Mouse (Mus musculus) forebrain, embryonic 16.5 days (tissue): ENCODE measurements at regions not wholly inside any gene's neighbourhood (a gene's known extent, or its start where the extent isn't known, plus 50 kb on each side); places are given as distances from the start of the nearest gene placed in this dataset.

ENCODE experiments used
- ATAC-seq: fragments of 200-750 bp; cut with Nextera tagmentation; 2 replicates; pipeline ENCODE4 v1.8.0; 2017; ENCODE audit warnings: mild to moderate bottlenecking, moderate library complexity
- H3K27ac ChIP-seq: fragments of 300-500 bp; sonication (generic); 2 replicates; pipeline ENCODE4 v1.5.1; 2014; ENCODE audit warnings: low read length, control low read depth
- H3K27me3 ChIP-seq: fragments of 300-500 bp; sonication (generic); replicated peaks from 2 replicates; pipeline ENCODE4 v1.6.1; 2014; ENCODE audit warnings: low read length; ENCODE audit not compliant: control insufficient read depth, insufficient read depth
- H3K36me3 ChIP-seq: fragments of 300-500 bp; sonication (generic); 2 replicates; pipeline ENCODE4 v1.6.1; 2014; ENCODE audit not compliant: control insufficient read depth, insufficient read depth
- H3K4me1 ChIP-seq: fragments of 300-500 bp; sonication (generic); replicated peaks from 2 replicates; pipeline ENCODE4 v1.6.1; 2014; ENCODE audit warnings: low read length; ENCODE audit not compliant: control insufficient read depth, insufficient read depth
- H3K4me2 ChIP-seq: fragments of 300-500 bp; sonication (generic); 2 replicates; pipeline ENCODE4 v1.6.1; 2014; ENCODE audit warnings: mild to moderate bottlenecking, low read length, control low read depth
- H3K4me3 ChIP-seq: fragments of 300-500 bp; sonication (generic); replicated peaks from 2 replicates; pipeline ENCODE4 v1.5.1; 2014; ENCODE audit warnings: mild to moderate bottlenecking, low read length, control low read depth
- H3K9ac ChIP-seq: fragments of 300-500 bp; sonication (generic); replicated peaks from 2 replicates; pipeline ENCODE4 v1.6.1; 2014; ENCODE audit warnings: low read depth, low read length, control low read depth
- H3K9me3 ChIP-seq: fragments of 300-500 bp; sonication (generic); 2 replicates; pipeline ENCODE4 v1.6.1; 2016; ENCODE audit warnings: low read length; ENCODE audit not compliant: control insufficient read depth
- WGBS: fragments of 180-500 bp; shearing (Covaris S2); extraction: QIAGEN DNeasy Blood & Tissue Kit; methylation state at CpG from one replicate; pipeline ENCODE4 v1.1.7; 2014; 5-methylcytosine and 5-hydroxymethylcytosine counted together

- Histone ChIP-seq H3K9me3 (no peaks in the 10 kb centered on the region), H3K27ac (no peak overlapping the region), H3K4me2 (no peak overlapping the region), H3K9ac (no peak overlapping the region), H3K4me3 (no peak overlapping the region), H3K4me1 (0 out of 2 replicates have a peak, but pooled peaks cover 6% of the 10 kb centered on the region), H3K27me3 (no peaks in the 10 kb centered on the region), H3K36me3 (no peaks in the 10 kb centered on the region)
- WGBS = 41% methylated on average over 3 of the region's 3 CpGs
- peak; percentile 76 for ATAC-seq
These were observed 549.1 kb upstream of the Dmac1 start for GRCm38 (mm10) chr4:75827082-75827711.

- Histone ChIP-seq H3K36me3 (no peaks in the 10 kb centered on the region), H3K4me1 (no peaks in the 10 kb centered on the region), H3K9me3 (no peaks in the 10 kb centered on the region), H3K27ac (no peak overlapping the region), H3K27me3 (no peaks in the 10 kb centered on the region), H3K4me3 (no peak overlapping the region), H3K4me2 (no peak overlapping the region), H3K9ac (no peak overlapping the region)
- no peak for ATAC-seq
- 74% methylated on average over 2 of the region's 2 CpGs for WGBS
These were observed 541.1 kb upstream of the Dmac1 start for GRCm38 (mm10) chr4:75819193-75819603.

DNA sequence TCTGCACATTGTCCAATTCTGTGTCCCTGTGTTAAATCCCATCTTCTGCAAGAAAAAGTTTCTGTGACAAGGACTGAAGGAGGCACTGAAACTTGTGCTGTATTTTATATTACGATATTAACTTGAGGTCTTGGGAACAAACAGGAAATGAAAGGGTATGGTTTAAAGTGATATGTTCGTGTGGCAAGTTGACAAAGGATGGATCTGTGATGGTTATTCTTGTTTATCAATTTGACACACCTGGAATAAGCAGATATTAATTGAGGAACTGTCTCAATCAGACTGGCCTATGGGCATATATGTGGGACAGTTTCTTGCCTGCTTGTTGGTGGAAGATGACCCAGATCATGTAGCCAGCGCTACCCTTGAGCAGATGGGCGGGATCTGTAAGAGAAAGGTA, 537.9 kb upstream of the Dmac1 start:
- no peak for ATAC-seq
- H3K9ac ChIP-seq = no peak overlapping the region
- H3K27me3 ChIP-seq = no peaks in the 10 kb centered on the region
- 96% methylated on average over 4 of the region's 4 CpGs for WGBS
- no peaks in the 10 kb centered on the region for H3K36me3 ChIP-seq
- no peaks in the 10 kb centered on the region for H3K9me3 ChIP-seq
- H3K4me2 ChIP-seq = no peak overlapping the region
- H3K4me3 ChIP-seq = no peak overlapping the region
- H3K4me1 ChIP-seq = no peaks in the 10 kb centered on the region
- H3K27ac ChIP-seq = no peak overlapping the region

- no peak overlapping the region for H3K27ac ChIP-seq
- no peaks in the 10 kb centered on the region for H3K4me1 ChIP-seq
- H3K9ac ChIP-seq = no peak overlapping the region
- H3K4me3 ChIP-seq = no peak overlapping the region
- 44% methylated on average over 2 of the region's 2 CpGs for WGBS
- H3K9me3 ChIP-seq = no peaks in the 10 kb centered on the region
- H3K27me3 ChIP-seq = no peaks in the 10 kb centered on the region
- no peak for ATAC-seq
- H3K36me3 ChIP-seq = no peaks in the 10 kb centered on the region
- no peak overlapping the region for H3K4me2 ChIP-seq
These were observed 534.2 kb upstream of the Dmac1 start for GRCm38 (mm10) chr4:75812266-75812665.

GRCm38 (mm10) chr4:75801870-75802269, 523.8 kb upstream of the Dmac1 start:
- Histone ChIP-seq H3K36me3 (no peaks in the 10 kb centered on the region), H3K4me1 (no peaks in the 10 kb centered on the region), H3K27me3 (no peaks in the 10 kb centered on the region), H3K4me2 (no peak overlapping the region), H3K27ac (no peak overlapping the region), H3K9ac (no peak overlapping the region), H3K9me3 (no peaks in the 10 kb centered on the region), H3K4me3 (no peak overlapping the region)
- peak; percentile 18; the same call in 1 of the 2 replicates for ATAC-seq
- 70% methylated on average over 4 of the region's 4 CpGs for WGBS

- no peaks in the 10 kb centered on the region for H3K9me3 ChIP-seq
- ATAC-seq = no peak
- H3K4me2 ChIP-seq = no peak overlapping the region
- no peak overlapping the region for H3K9ac ChIP-seq
- WGBS = 80% methylated on average over 4 of the region's 4 CpGs
- no peak overlapping the region for H3K27ac ChIP-seq
- H3K4me1 ChIP-seq = no peaks in the 10 kb centered on the region
- no peak overlapping the region for H3K4me3 ChIP-seq
- no peaks in the 10 kb centered on the region for H3K27me3 ChIP-seq
- H3K36me3 ChIP-seq = no peaks in the 10 kb centered on the region
These were observed 523.1 kb upstream of the Dmac1 start for GRCm38 (mm10) chr4:75801156-75801555.

DNA sequence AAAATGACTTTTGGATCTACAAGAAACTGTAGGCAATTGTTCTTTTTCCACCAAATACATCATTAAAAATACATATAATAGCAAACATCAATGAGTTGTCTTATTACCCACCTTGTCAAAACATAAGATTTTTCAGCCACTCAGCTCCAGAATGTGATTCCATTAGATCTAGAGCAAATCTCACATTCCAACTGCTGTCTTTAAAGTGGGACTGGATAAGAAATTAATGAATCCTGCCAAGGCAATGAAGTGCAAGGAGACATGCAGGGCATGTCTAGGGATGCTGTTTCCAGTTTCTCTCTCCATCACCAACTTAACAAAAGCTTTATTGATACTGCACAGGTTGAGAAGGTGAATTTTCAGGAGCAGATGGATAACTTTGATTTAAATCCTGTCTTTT, 513.7 kb upstream of the Dmac1 start:
- no peak for ATAC-seq
- no peak overlapping the region for H3K4me3 ChIP-seq
- no peak overlapping the region for H3K4me2 ChIP-seq
- no peaks in the 10 kb centered on the region for H3K4me1 ChIP-seq
- H3K36me3 ChIP-seq = no peaks in the 10 kb centered on the region
- no peaks in the 10 kb centered on the region for H3K9me3 ChIP-seq
- no peak overlapping the region for H3K9ac ChIP-seq
- H3K27ac ChIP-seq = no peak overlapping the region
- H3K27me3 ChIP-seq = no peaks in the 10 kb centered on the region

GRCm38 (mm10) chr4:75790920-75791589, 513.0 kb upstream of the Dmac1 start:
- Histone ChIP-seq H3K36me3 (no peaks in the 10 kb centered on the region), H3K4me2 (no peak overlapping the region), H3K9ac (no peak overlapping the region), H3K27ac (no peak overlapping the region), H3K9me3 (no peaks in the 10 kb centered on the region), H3K27me3 (no peaks in the 10 kb centered on the region), H3K4me1 (no peaks in the 10 kb centered on the region), H3K4me3 (no peak overlapping the region)
- ATAC-seq = no peak
- WGBS = 76% methylated on average over 1 of the region's 1 CpGs

GRCm38 (mm10) chr4:75787405-75787804, 509.3 kb upstream of the Dmac1 start:
- no peaks in the 10 kb centered on the region for H3K36me3 ChIP-seq
- H3K27ac ChIP-seq = no peak overlapping the region
- 17% methylated on average over 3 of the region's 3 CpGs for WGBS
- H3K9ac ChIP-seq = no peak overlapping the region
- H3K4me2 ChIP-seq = no peak overlapping the region
- H3K4me1 ChIP-seq = no peaks in the 10 kb centered on the region
- no peak for ATAC-seq
- no peak overlapping the region for H3K4me3 ChIP-seq
- no peaks in the 10 kb centered on the region for H3K9me3 ChIP-seq
- no peaks in the 10 kb centered on the region for H3K27me3 ChIP-seq
